Mouse (Mus musculus) ES-Bruce4 (cell line): Measurements from ENCODE around the gene Ehmt1. TPM values are rescaled to one million over a fixed set of nuclear protein-coding genes. Genes with fewer than 3 reads are reported as not detected.

Source experiments
- H3K27ac ChIP-seq: 2 replicates; pipeline ENCODE4 v1.5.1; 2012; ENCODE audit warnings: low read length, inconsistent platforms; ENCODE audit not compliant: insufficient read depth
- H3K27me3 ChIP-seq: 2 replicates; pipeline ENCODE4 v1.6.1; 2012; ENCODE audit warnings: mild to moderate bottlenecking, low read length, inconsistent platforms; ENCODE audit not compliant: control insufficient read depth, poor library complexity, insufficient read depth, severe bottlenecking
- H3K36me3 ChIP-seq: 2 replicates; pipeline ENCODE4 v1.6.1; 2012; ENCODE audit warnings: inconsistent platforms, mild to moderate bottlenecking, low read length, moderate library complexity; ENCODE audit not compliant: control insufficient read depth, poor library complexity, insufficient read depth, severe bottlenecking
- H3K4me1 ChIP-seq: one replicate; pipeline ENCODE4 v1.8.1; 2011; ENCODE audit warnings: low read length; ENCODE audit not compliant: control insufficient read depth, insufficient read depth
- H3K4me3 ChIP-seq: 2 replicates; pipeline ENCODE4 v1.5.1; 2011; ENCODE audit warnings: low read depth, mild to moderate bottlenecking, low read length
- H3K9ac ChIP-seq: 2 replicates; pipeline ENCODE4 v1.6.1; 2012; ENCODE audit warnings: low read depth, mild to moderate bottlenecking, inconsistent platforms; ENCODE audit not compliant: poor library complexity, severe bottlenecking
- H3K9me3 ChIP-seq: replicated peaks from 2 replicates; pipeline ENCODE4 v1.6.1; 2012; ENCODE audit warnings: mild to moderate bottlenecking, low read length, inconsistent platforms; ENCODE audit not compliant: control insufficient read depth, poor library complexity, insufficient read depth, severe bottlenecking
- CTCF ChIP-seq: IDR thresholded peaks from one replicate; pipeline ENCODE4 v1.8.1; 2011; ENCODE audit warnings: low read depth, low read length
- EP300 ChIP-seq: IDR thresholded peaks from 2 replicates; pipeline ENCODE4 v1.6.1; 2011; ENCODE audit warnings: low read depth, low read length; ENCODE audit not compliant: insufficient read depth
- POLR2A ChIP-seq: IDR thresholded peaks from one replicate; pipeline ENCODE4 v1.8.1; 2011; ENCODE audit warnings: low read length; ENCODE audit not compliant: insufficient read depth
- polyA plus RNA-seq: library from polyadenylated mRNA; stranded (reverse); fragments of >200 nt; gene quantifications from 2 replicates; pipeline ENCODE4 v1.2.4, GENCODE M21; 2011; ENCODE audit warnings: low read depth; ENCODE audit not compliant: missing spikeins, insufficient read depth, insufficient read length

Gene Ehmt1
- polyA plus RNA-seq, 1 experiment = 94.1 TPM

- no peak overlapping the region for H3K27ac ChIP-seq
- no peak overlapping the region for H3K9ac ChIP-seq
- H3K36me3 ChIP-seq = no peaks in the 10 kb centered on the region
- no peaks in the 10 kb centered on the region for H3K9me3 ChIP-seq
- TF ChIP-seq POLR2A = no peak
- no peak for TF ChIP-seq EP300
- TF ChIP-seq CTCF = no peak
- H3K4me1 ChIP-seq = no peaks in the 10 kb centered on the region
- no peak overlapping the region for H3K4me3 ChIP-seq
- H3K27me3 ChIP-seq = no peaks in the 10 kb centered on the region
These were observed 143.3 kb downstream of the Ehmt1 start for GRCm38 (mm10) chr2:24775951-24776587.

DNA sequence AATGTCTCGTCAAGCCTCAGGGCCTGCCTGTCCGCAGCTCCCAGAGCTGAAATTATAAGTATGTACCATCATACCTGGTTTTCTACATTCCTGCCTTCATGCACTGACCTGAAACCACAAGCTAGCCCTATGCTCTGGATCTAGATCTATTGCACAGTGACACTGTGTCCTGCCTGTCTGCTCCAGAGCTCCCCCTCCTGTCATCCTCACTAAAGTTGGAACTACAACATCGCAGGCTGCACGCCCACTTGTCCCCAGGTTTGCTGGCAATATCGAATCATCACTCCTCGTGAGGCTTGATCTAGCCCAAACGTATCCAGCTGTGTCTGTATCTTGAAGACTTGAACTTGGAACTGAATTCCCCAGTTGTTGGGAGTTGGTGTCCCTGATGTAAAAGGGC lies 144.6 kb downstream of the Ehmt1 start:
- Histone ChIP-seq H3K4me1 (no peaks in the 10 kb centered on the region), H3K9me3 (no peaks in the 10 kb centered on the region), H3K9ac (no peak overlapping the region), H3K36me3 (no peaks in the 10 kb centered on the region), H3K27ac (no peak overlapping the region), H3K27me3 (no peaks in the 10 kb centered on the region), H3K4me3 (no peak overlapping the region)
- TF ChIP-seq CTCF (peak; percentile 49), EP300 (no peak)

DNA sequence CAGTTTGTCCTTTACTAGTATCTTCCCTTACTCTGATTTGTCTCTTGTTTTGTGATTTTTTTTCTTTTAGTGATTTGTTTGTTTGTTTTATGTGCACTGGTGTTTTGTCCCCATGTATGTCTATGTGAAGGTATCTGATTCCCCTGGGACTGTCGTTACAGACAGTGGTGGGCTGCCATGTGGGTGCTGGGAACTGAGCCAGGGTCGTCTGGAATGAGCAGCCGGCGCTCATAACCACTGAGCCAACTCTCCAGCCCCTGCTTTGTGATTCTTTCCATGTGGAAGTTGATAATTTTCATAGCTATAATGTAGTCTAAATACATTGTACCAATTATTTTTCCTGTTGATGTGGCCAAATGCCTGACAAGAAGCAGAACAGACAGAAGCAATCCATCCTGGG lies 148.6 kb downstream of the Ehmt1 start:
- Histone ChIP-seq H3K4me1 (no peaks in the 10 kb centered on the region), H3K27ac (no peak overlapping the region), H3K9ac (no peak overlapping the region), H3K36me3 (no peaks in the 10 kb centered on the region), H3K27me3 (no peaks in the 10 kb centered on the region), H3K4me3 (no peak overlapping the region), H3K9me3 (no peaks in the 10 kb centered on the region)
- TF ChIP-seq POLR2A (no peak), CTCF (no peak), EP300 (no peak)

DNA sequence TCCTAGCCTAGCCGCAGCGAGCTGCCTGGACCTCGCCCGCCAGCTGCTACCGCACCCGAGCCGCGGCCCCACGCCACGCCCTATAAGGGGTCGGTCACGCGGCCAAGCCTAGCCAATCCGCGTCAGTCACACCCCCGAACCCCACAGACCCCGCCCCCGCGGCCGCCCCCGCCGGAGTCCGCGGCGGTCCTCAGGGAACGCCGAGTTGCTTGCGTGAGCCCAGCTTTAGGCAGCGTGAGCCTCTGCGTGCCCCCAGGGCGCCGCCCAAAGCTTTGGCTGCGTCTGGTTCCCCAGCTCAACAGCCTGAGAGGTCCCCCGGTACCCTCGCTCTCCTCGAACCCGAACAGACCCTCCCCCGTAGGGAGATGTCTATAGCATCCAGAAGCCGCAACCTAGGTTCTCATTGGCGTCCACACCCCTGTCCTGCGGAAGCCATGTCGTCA lies 156.3 kb downstream of the Ehmt1 start, which contains the start of gene Cacna1b:
TSS of gene Cacna1b (minus strand) at position 38 of the 443 bp plus-strand sequence.
- H3K4me3 ChIP-seq = peak within 1 kb of the TSS; percentile 56
- no peaks in the 10 kb centered on the region for H3K4me1 ChIP-seq
- no peak within 1 kb of the TSS for H3K27ac ChIP-seq
- H3K9me3 ChIP-seq = no peaks in the 10 kb centered on the region
- H3K36me3 ChIP-seq = no peaks in the 10 kb centered on the region
- H3K27me3 ChIP-seq = peaks cover 7% of the 10 kb centered on the region; the same call in 1 of the 2 replicates
- TF ChIP-seq CTCF = no peak
- no peak for TF ChIP-seq EP300
- no peak for TF ChIP-seq POLR2A
- H3K9ac ChIP-seq = peak within 1 kb of the TSS; percentile 66

DNA sequence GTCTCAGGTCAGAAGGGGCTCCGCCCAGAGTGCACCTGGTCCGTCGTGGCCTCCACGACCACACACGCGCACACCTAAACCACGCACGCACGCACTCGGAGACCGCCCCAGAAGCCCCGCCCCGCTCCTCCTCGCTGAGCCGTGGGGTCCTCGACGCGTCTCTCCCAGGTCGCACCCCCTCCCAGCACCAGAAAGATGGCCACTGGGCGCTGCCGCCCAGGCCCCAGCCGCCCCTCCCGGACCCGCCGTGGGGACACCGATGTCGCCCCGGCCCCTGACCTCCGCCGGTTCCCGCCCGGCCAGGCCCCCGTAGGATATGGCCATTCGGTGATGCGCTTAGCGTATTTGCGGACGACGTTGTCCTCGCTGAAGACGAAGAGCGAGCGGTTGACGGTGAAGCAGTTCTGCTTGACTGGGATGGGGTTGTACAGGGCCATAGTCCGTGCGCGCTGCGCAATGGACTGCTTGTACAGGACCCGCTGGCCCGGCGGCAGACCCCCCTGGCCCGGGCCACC lies 156.9 kb downstream of the Ehmt1 start:
- H3K9ac ChIP-seq = peak overlapping the region; percentile 66
- H3K27me3 ChIP-seq = peaks cover 7% of the 10 kb centered on the region; the same call in 1 of the 2 replicates

GRCm38 (mm10) chr2:24761923-24762445 lies 157.4 kb downstream of the Ehmt1 start:
- Histone ChIP-seq H3K9me3 (no peaks in the 10 kb centered on the region), H3K9ac (no peak overlapping the region), H3K4me1 (no peaks in the 10 kb centered on the region), H3K4me3 (peak overlapping the region; percentile 56), H3K36me3 (no peaks in the 10 kb centered on the region), H3K27ac (no peak overlapping the region), H3K27me3 (peaks cover 7% of the 10 kb centered on the region; the same call in 1 of the 2 replicates)
- TF ChIP-seq CTCF (no peak), POLR2A (no peak)

More for the DNA sequence above, 156.9 kb downstream of the Ehmt1 start:
- Histone ChIP-seq H3K36me3 (no peaks in the 10 kb centered on the region), H3K27ac (no peak overlapping the region), H3K4me3 (peak overlapping the region; percentile 56), H3K4me1 (no peaks in the 10 kb centered on the region), H3K9me3 (no peaks in the 10 kb centered on the region)
- TF ChIP-seq CTCF (no peak), EP300 (no peak), POLR2A (no peak)
